Mouse (Mus musculus): ENCODE results near the gene Sec31b.

DNA sequence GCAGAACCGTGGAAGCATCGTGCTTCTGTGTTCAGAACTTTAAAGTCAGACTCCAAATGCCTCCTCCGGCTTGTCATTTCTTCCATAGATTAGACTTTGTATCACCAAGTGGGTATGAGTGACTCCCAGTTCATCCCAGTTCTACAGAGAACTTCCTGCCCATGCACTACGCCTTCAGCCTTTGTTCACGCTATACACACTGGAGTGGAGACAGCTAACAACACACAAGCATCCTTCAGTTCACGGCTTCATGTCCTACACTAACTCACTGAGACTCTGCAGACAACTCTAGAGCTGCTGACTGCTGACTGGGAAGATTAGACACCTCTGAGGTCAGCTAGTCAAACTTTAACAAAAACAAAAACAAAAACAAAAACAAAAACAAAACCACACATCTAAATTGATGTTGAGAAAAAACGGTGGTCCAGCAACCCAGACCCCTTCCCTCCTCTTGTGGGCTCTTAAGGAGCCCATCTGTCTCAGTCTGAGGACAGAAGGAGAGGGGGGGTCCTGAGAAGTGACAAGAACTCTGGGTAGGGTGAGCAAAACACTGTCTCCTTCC, 31.7 kb downstream of the Sec31b start:
- TF ChIP-seq CTCF (IDR thresholded peaks at IDR 0.05; ENCODE audit: control insufficient read depth, insufficient read depth, low read length) (no peak), POLR2A (IDR thresholded peaks at IDR 0.05; ENCODE audit: borderline replicate concordance, control insufficient read depth, low read depth, low read length) (no peak)
